Mouse (Mus musculus) C2C12 (cell line): ENCODE results near the gene Snu13. TPM values are rescaled to one million over a fixed set of nuclear protein-coding genes. Genes with fewer than 3 reads are reported as not detected.

Experiments
- H3K27me3 ChIP-seq: one replicate; pipeline ENCODE4 v1.6.1; 2011; ENCODE audit not compliant: control insufficient read depth, insufficient read depth, insufficient read length
- H3K36me3 ChIP-seq: one replicate; pipeline ENCODE4 v1.6.1; 2011; ENCODE audit not compliant: control insufficient read depth, insufficient read depth
- H3K4me3 ChIP-seq: one replicate; pipeline ENCODE4 v1.5.1; 2011; ENCODE audit warnings: mild to moderate bottlenecking, control low read depth; ENCODE audit not compliant: poor library complexity, insufficient read depth, severe bottlenecking
- H3K79me2 ChIP-seq: one replicate; pipeline ENCODE4 v1.6.1; 2011; ENCODE audit not compliant: control insufficient read depth, insufficient read depth
- H3K79me3 ChIP-seq: one replicate; pipeline ENCODE4 v1.6.1; 2011; ENCODE audit warnings: low read depth, control low read depth
- H3ac ChIP-seq: one replicate; pipeline ENCODE3; 2011; ENCODE audit warnings: low read depth; ENCODE audit not compliant: control insufficient read depth, insufficient read length
- CEBPB ChIP-seq: IDR thresholded peaks from one replicate; pipeline ENCODE4 v1.6.1; 2011; ENCODE audit warnings: low read depth, mild to moderate bottlenecking, control low read depth, moderate library complexity
- CTCF ChIP-seq: IDR thresholded peaks from one replicate; pipeline ENCODE4 v1.5.1; 2011; ENCODE audit not compliant: control insufficient read depth, insufficient read depth, insufficient read length
- FOSL1 ChIP-seq: IDR thresholded peaks from one replicate; pipeline ENCODE4 v1.8.0; 2011; ENCODE audit warnings: mild to moderate bottlenecking, low read length; ENCODE audit not compliant: poor library complexity, insufficient read depth, severe bottlenecking
- MAX ChIP-seq: IDR thresholded peaks from one replicate; pipeline ENCODE4 v1.6.1; 2011; ENCODE audit warnings: mild to moderate bottlenecking, control low read depth
- MYOD1 ChIP-seq: IDR thresholded peaks from one replicate; pipeline ENCODE4 v1.6.1; 2011; ENCODE audit warnings: low read depth; ENCODE audit not compliant: control insufficient read depth, insufficient read length
- MYOG ChIP-seq: IDR thresholded peaks from one replicate; pipeline ENCODE4 v1.6.1; 2011; ENCODE audit not compliant: control insufficient read depth, insufficient read length; ENCODE audit errors: extremely low read depth
- USF1 ChIP-seq: IDR thresholded peaks from one replicate; pipeline ENCODE4 v1.6.1; 2011; ENCODE audit warnings: low read depth, mild to moderate bottlenecking, control low read depth, moderate library complexity
- polyA plus RNA-seq: library from polyadenylated mRNA; unstranded; fragments of >200 nt; fragmentation: generic; extraction: Trizol; gene quantifications from one replicate; pipeline ENCODE4 v1.2.1, GENCODE M21; 2012; ENCODE audit warnings: missing spikeins

Gene Snu13
- polyA plus RNA-seq, 1 experiment = 238 TPM

DNA sequence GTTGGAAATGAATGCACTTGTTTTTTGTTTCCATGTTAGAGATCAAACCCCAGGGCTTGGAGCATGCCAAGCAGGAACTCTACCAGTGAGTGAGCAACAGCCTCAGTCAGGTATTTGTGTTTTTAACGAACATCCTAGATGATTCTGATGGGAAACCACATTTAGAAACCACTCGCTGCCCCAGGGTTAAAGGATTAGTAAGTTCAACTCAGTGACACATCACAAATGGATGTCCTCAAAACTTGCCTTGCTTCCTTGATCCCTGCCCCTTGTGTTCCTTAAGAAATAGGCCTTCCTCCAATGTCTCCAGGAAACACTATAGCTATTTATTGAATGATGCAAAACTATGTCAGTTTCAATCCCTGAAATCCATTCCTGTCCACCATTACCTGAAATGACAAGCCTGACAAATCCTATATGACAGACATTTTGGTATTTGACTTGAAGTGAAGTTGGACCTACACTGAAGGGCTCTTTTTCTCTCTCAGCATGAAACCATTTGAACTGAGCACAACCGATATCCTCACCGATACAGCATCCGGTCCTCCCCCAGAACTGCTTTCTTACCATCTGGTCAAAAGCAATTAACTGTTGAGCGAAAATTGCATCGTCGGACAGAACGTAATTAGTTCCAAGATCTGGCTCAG is 32.5 kb downstream of the Snu13 start:
- H3K27me3 ChIP-seq = no peaks in the 10 kb centered on the region
- no peak for TF ChIP-seq MYOG
- no peak for TF ChIP-seq MAX
- TF ChIP-seq FOSL1 = no peak
- TF ChIP-seq MYOD1 = no peak
- no peak for TF ChIP-seq CEBPB
- no peak for TF ChIP-seq USF1
- TF ChIP-seq CTCF = no peak
- peaks cover 47% of the 10 kb centered on the region for H3K79me3 ChIP-seq
- peaks cover 20% of the 10 kb centered on the region for H3K36me3 ChIP-seq
- H3K79me2 ChIP-seq = peaks cover 78% of the 10 kb centered on the region
- peak overlapping the region; percentile 86 for H3ac ChIP-seq
- H3K4me3 ChIP-seq = peak overlapping the region; percentile 95

DNA sequence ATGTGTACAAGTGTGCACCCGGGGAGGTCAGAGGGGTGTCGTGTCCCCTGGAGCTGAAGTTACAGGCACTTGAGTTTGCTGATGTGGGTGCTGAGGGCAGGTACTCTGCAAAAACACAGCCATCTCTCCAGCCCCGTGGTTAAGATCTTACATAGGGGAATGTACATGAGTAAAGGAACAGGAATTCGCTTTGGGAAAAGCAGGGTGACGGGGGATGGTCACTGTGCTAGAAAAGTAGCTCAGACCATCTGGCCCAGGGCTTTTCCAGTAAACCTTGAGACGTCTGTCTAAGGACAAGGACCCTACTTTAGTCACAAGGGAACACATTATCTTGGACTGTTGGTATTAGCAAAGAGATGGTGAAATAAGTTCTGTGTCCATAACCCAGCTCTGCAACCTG is 35.5 kb downstream of the Snu13 start:
- peaks cover 46% of the 10 kb centered on the region for H3K79me3 ChIP-seq
- H3K36me3 ChIP-seq = peaks cover 7% of the 10 kb centered on the region
- peaks cover 86% of the 10 kb centered on the region for H3K79me2 ChIP-seq
- no peaks in the 10 kb centered on the region for H3K27me3 ChIP-seq
- TF ChIP-seq MAX (peak; percentile 42), MYOG (no peak), USF1 (no peak)
- H3ac ChIP-seq = no peak overlapping the region
- no peak overlapping the region for H3K4me3 ChIP-seq

DNA sequence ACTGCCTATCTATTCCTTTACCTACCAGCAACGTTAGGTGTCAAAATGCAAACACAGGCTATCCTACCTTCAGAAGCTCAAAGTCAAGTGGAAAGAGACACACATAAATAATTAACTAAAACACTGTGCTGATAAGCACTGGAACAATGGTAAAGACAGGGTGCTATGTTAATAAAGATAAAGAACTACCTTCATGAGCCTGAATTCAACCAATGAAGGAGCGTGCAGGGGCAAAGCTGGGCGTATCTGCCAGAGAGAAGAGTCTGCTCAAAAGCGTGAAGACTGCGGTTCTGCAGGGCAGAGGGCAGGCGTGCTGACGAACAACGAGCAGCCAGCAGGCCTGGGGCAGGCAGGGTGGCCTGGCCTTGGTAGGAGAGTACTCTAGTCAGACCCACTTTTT is 43.1 kb downstream of the Snu13 start:
- peaks cover 34% of the 10 kb centered on the region for H3K36me3 ChIP-seq
- peaks cover 3% of the 10 kb centered on the region for H3K79me3 ChIP-seq
- H3K4me3 ChIP-seq = no peak overlapping the region
- peaks cover 26% of the 10 kb centered on the region for H3K79me2 ChIP-seq
- H3ac ChIP-seq = no peak overlapping the region
- H3K27me3 ChIP-seq = no peaks in the 10 kb centered on the region
- TF ChIP-seq CEBPB (no peak), FOSL1 (no peak), CTCF (no peak), MYOG (no peak), MYOD1 (no peak), USF1 (no peak), MAX (no peak)

DNA sequence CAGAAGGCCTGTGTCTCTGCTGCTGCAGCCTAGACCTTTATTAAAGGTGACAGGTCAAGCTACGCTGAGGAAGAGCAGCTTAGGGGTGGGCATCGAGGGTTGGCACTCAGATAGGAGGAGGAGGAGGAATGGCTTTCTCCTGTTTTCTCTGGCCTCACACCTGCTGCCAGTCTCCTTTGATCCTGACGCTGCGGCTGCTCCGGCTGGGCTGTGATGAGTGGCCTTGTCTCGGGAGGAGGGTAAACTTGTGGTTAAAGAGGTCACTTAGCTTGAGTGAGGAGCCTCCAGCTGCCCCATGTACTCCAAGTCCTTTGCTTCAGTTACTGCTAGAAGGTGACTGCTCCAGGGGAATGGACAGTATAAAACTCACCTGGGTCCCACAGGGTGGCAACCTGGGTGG is 53.4 kb downstream of the Snu13 start:
- Histone ChIP-seq H3K79me3 (no peaks in the 10 kb centered on the region), H3ac (no peak overlapping the region), H3K36me3 (peaks cover 62% of the 10 kb centered on the region), H3K79me2 (no peaks in the 10 kb centered on the region), H3K27me3 (no peaks in the 10 kb centered on the region), H3K4me3 (no peak overlapping the region)
- TF ChIP-seq MAX = no peak
- no peak for TF ChIP-seq USF1
- TF ChIP-seq FOSL1 = no peak
- TF ChIP-seq MYOD1 = no peak
- TF ChIP-seq CEBPB = no peak
- TF ChIP-seq CTCF = no peak
- no peak for TF ChIP-seq MYOG

DNA sequence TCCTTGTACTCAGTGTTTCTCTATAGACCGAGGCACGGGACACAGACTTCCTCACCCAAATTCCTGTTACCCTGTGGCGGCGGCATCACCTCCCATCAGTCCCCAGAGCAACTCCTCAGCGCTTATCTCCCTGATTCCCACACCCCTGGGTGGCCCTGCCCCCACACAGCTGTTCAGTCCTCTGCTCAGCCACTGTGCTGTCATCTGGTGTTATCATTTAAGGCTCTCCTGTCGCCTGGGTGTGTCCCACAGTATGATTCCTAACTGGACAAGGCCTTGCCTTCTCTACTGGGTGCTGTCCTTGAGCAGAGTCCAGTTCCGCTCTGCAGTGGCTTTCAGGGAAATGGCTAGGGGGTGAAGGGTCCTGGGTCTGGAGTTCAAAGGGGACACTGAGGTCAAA is 56.8 kb downstream of the Snu13 start:
- TF ChIP-seq MAX = no peak
- peak; percentile 70 for TF ChIP-seq MYOD1
- Histone ChIP-seq H3K4me3 (no peak overlapping the region), H3ac (no peak overlapping the region), H3K79me3 (no peaks in the 10 kb centered on the region), H3K79me2 (no peaks in the 10 kb centered on the region), H3K36me3 (peaks cover 29% of the 10 kb centered on the region), H3K27me3 (no peaks in the 10 kb centered on the region)

Other genes starting within 250 kb of the Snu13 start
- gene Tef, start 245.2 kb downstream of the Snu13 start, polyA plus RNA-seq = 32.6 TPM
- 37.5 TPM for gene Tob2, start 188.8 kb downstream of the Snu13 start, polyA plus RNA-seq
- 156 TPM for gene Phf5a, start 175.7 kb downstream of the Snu13 start, polyA plus RNA-seq
- gene Aco2, start 175.3 kb downstream of the Snu13 start, polyA plus RNA-seq = 368 TPM
- 164 TPM for gene Polr3h, start 121.4 kb downstream of the Snu13 start, polyA plus RNA-seq
- gene Csdc2, start 110.8 kb downstream of the Snu13 start, polyA plus RNA-seq = 1.7 TPM
- gene Pmm1, start 86.7 kb downstream of the Snu13 start, polyA plus RNA-seq = 66.6 TPM
- gene 1700029P11Rik, start 67.1 kb downstream of the Snu13 start, polyA plus RNA-seq = not detected
- gene Xrcc6, start 59.8 kb downstream of the Snu13 start, polyA plus RNA-seq = 53.7 TPM
- 56.6 TPM for gene Desi1, start 13.7 kb downstream of the Snu13 start, polyA plus RNA-seq
- not detected for gene 4930407I10Rik, start 11.6 kb upstream of the Snu13 start, polyA plus RNA-seq
- not detected for gene Mei1, start 22.4 kb upstream of the Snu13 start, polyA plus RNA-seq
- 20.2 TPM for gene Ccdc134, start 80.3 kb upstream of the Snu13 start, polyA plus RNA-seq
- gene Srebf2, start 99.6 kb upstream of the Snu13 start, polyA plus RNA-seq = 180 TPM
- gene Shisa8, start 165.2 kb upstream of the Snu13 start, polyA plus RNA-seq = 0.06 TPM
- 0.16 TPM for gene Tnfrsf13c, start 176.8 kb upstream of the Snu13 start, polyA plus RNA-seq
- 46.3 TPM for gene Cenpm, start 197.2 kb upstream of the Snu13 start, polyA plus RNA-seq
- not detected for gene 1500009C09Rik, start 204.8 kb upstream of the Snu13 start, polyA plus RNA-seq
- 0.06 TPM for gene Sept3, start 227.3 kb upstream of the Snu13 start, polyA plus RNA-seq